Mouse (Mus musculus) kidney, adult 2 months (tissue): ENCODE results near the gene Ankfy1.

Experiments
- CTCF ChIP-seq: fragments of 200-500 bp; conservative IDR thresholded peaks from 2 replicates; pipeline ENCODE4 v1.5.1; 2011; ENCODE audit warnings: low read depth, mild to moderate bottlenecking, control low read depth, low read length, moderate library complexity, mixed read lengths; ENCODE audit not compliant: insufficient read depth, insufficient read length
- POLR2A ChIP-seq: fragments of 200-500 bp; IDR thresholded peaks from one replicate; pipeline ENCODE4 v1.6.1; 2011; ENCODE audit warnings: low read depth, low read length, control low read depth

- TF ChIP-seq CTCF (no peak), POLR2A (no peak)
These were observed 105.3 kb downstream of the Ankfy1 start for GRCm38 (mm10) chr11:72795149-72795454.
